Mouse (Mus musculus) liver, embryonic 14.5 days (tissue): ENCODE data around the gene Mmp2.

ENCODE experiments used
- CTCF ChIP-seq: IDR thresholded peaks from 2 replicates; pipeline ENCODE4 v1.5.1; 2016; ENCODE audit warnings: antibody characterized with exemption, low read depth, control low read depth
- EP300 ChIP-seq: IDR thresholded peaks from 2 replicates; pipeline ENCODE4 v1.6.1; 2016; ENCODE audit warnings: antibody characterized with exemption, low read depth

DNA sequence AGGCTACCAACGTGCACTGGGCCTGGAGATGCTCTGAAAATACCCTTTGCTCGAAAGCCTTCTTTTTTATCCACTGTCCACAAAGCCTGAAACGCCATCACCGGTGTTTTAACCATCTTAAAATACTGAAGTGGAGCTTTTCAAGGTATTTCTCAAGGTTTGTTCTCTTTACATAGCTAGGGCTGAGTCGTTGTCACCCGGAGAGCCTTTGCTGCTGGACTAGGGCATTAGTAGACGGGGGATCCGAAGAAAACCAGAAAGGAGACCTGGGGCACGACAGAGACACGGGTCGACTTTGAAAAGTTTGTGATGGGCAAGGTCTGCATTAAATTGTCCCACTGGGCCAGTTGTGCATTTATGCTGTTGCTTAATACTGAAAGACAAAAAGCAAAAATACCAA is 27.7 kb upstream of the Mmp2 start:
- TF ChIP-seq CTCF (no peak), EP300 (no peak)
